Mouse (Mus musculus): ENCODE measurements at regions not wholly inside any gene's neighbourhood (a gene's known extent, or its start where the extent isn't known, plus 50 kb on each side); places are given as distances from the start of the nearest gene placed in this dataset.

GRCm38 (mm10) chr12:80013577-80013903 lies 99.3 kb downstream of the Zfp36l1 start:
- no peak for TF ChIP-seq CTCF (IDR thresholded peaks at IDR 0.05; ENCODE audit: extremely low read depth, insufficient read depth, low read length)
- TF ChIP-seq POLR2A (IDR thresholded peaks at IDR 0.05; ENCODE audit: extremely low read depth, insufficient read depth, low read length): no peak
